Mouse (Mus musculus) stomach, embryonic 15.5 days (tissue): ENCODE measurements around the gene Zfp839. TPM values are rescaled to one million over a fixed set of nuclear protein-coding genes. Genes with fewer than 3 reads are reported as not detected.

Source experiments
- ATAC-seq: fragments of 200-750 bp; cut with Nextera tagmentation; 2 replicates; pipeline ENCODE4 v1.8.0; 2017; ENCODE audit warnings: low read depth, moderate number of reproducible peaks, moderate TSS enrichment; ENCODE audit not compliant: insufficient read depth, low FRiP score
- H3K27ac ChIP-seq: fragments of 300-500 bp; sonication (generic); 2 replicates; pipeline ENCODE4 v1.5.1; 2015; ENCODE audit warnings: mild to moderate bottlenecking, inconsistent platforms
- H3K27me3 ChIP-seq: fragments of 300-500 bp; sonication (generic); replicated peaks from 2 replicates; pipeline ENCODE4 v1.6.1; 2015; ENCODE audit warnings: inconsistent platforms
- H3K36me3 ChIP-seq: fragments of 300-500 bp; sonication (generic); 2 replicates; pipeline ENCODE4 v1.6.1; 2015; ENCODE audit warnings: inconsistent platforms
- H3K4me1 ChIP-seq: fragments of 300-500 bp; sonication (generic); 2 replicates; pipeline ENCODE4 v1.6.1; 2015; ENCODE audit warnings: inconsistent platforms
- H3K4me2 ChIP-seq: fragments of 300-500 bp; sonication (generic); 2 replicates; pipeline ENCODE4 v1.6.1; 2015; ENCODE audit warnings: mild to moderate bottlenecking, inconsistent platforms
- H3K4me3 ChIP-seq: fragments of 300-500 bp; sonication (generic); replicated peaks from 2 replicates; pipeline ENCODE4 v1.5.1; 2015; ENCODE audit warnings: inconsistent platforms
- H3K9ac ChIP-seq: fragments of 300-500 bp; sonication (generic); 2 replicates; pipeline ENCODE4 v1.6.1; 2015; ENCODE audit warnings: inconsistent platforms
- H3K9me3 ChIP-seq: fragments of 300-500 bp; sonication (generic); 2 replicates; pipeline ENCODE4 v1.6.1; 2016; ENCODE audit warnings: inconsistent platforms
- WGBS: fragments of 180-500 bp; shearing (Covaris S2); methylation state at CpG from one replicate; pipeline ENCODE4 v1.1.7; 2015; 5-methylcytosine and 5-hydroxymethylcytosine counted together
- polyA plus RNA-seq: library from polyadenylated mRNA; unstranded; fragments of >200 nt; fragmentation: Nextera tagmentation; extraction: Ambion mirVana; gene quantifications from 2 replicates; pipeline ENCODE4 v1.2.1, GENCODE M21; 2015

Gene Zfp839
- polyA plus RNA-seq = 5.7 and 6.8 TPM in 2 replicates

DNA sequence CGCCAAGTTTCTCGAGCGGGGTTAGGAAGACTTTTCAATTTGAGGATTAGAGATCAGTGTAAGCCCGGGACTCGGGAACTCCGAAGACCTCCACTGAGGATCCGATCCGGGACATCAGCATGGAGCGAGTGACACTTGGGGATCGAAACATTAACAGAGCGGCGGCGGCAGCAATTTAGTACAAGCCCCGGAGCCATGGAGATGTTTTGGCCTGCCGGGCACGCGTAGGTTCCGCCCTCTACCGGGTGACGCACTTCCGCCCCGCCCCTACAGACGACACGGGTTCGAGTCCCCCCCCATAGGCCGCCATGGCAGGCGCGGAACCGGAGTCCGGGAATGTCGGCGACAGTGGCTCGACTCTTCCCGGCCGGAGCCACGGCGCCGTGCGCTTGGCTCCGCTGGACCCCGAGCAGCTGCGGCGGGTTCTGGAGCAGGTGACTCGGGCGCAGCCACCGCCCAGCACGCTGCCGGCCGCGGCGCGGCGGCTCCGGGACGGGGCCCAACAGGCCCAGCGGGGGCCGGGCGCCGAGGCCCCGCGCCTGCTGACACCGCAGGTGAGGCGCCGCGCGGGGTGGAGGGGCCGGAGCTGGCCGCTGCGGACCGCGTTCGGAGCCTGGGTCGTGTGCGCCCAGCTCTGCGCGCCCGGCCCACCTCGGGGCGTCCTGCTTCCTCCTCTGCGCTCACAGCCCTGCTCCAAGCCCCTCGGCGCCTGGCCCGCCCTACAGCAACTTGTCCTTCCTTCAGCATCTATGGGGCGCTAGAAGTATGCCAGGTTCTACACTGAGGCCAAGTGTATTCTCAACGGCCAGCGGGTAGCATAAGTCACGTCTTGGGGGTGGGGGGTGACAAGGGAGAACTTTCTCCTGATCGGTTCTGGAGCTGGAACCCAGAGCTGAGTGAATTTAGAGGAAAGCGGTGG lies at the start of gene Zfp839:
Zfp839 (plus strand) TSS at position 244 of the 919 bp plus-strand sequence.
- Histone ChIP-seq H3K9ac (peak within 1 kb of the TSS; percentile 65), H3K4me1 (peaks cover 19% of the 10 kb centered on the region), H3K4me3 (peak within 1 kb of the TSS; percentile 80), H3K27ac (peak within 1 kb of the TSS; percentile 82), H3K27me3 (no peaks in the 10 kb centered on the region), H3K36me3 (peaks cover under 1% of the 10 kb centered on the region; the same call in 1 of the 2 replicates), H3K9me3 (no peaks in the 10 kb centered on the region), H3K4me2 (peak within 1 kb of the TSS; percentile 78)
- WGBS = under 1% methylated on average over 83 of the region's 89 CpGs
- peak; percentile 63 for ATAC-seq

DNA sequence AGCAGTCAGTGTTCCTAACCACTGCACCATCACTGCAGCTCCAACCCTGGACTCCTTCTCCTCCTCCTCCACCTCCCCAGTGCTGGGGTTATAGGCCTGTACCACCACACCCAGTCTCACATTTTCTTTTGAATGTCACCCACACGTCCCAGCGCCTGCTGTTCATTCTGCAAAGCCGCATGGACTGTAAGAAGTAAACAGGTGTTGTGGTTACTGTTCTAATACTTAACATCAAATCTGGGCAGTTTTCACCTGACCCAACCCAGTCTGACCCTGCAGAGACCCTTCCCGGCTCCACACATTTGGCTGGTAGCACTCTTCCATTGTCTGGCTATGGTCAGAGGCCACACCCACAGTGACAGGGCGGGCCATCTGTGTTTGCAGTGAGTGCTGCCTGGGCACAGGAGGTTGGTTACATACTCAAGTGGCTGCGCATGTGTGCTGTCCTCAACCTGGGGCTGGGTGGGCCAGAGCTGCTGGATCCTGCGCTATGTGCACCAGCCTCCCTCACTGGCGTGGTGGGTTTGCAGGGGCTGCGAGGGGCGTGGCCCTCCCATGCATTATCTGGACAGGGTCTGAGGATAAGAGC lies 48.1 kb upstream of the Zfp839 start:
- Histone ChIP-seq H3K36me3 (no peaks in the 10 kb centered on the region; the same call in 1 of the 2 replicates), H3K27me3 (no peaks in the 10 kb centered on the region), H3K4me1 (no peaks in the 10 kb centered on the region), H3K9ac (no peak overlapping the region), H3K27ac (no peak overlapping the region), H3K4me2 (no peak overlapping the region), H3K4me3 (no peak overlapping the region), H3K9me3 (no peaks in the 10 kb centered on the region)
- ATAC-seq = peak; percentile 21; the same call in 1 of the 2 replicates
- WGBS = 66% methylated on average over 10 of the region's 10 CpGs

DNA sequence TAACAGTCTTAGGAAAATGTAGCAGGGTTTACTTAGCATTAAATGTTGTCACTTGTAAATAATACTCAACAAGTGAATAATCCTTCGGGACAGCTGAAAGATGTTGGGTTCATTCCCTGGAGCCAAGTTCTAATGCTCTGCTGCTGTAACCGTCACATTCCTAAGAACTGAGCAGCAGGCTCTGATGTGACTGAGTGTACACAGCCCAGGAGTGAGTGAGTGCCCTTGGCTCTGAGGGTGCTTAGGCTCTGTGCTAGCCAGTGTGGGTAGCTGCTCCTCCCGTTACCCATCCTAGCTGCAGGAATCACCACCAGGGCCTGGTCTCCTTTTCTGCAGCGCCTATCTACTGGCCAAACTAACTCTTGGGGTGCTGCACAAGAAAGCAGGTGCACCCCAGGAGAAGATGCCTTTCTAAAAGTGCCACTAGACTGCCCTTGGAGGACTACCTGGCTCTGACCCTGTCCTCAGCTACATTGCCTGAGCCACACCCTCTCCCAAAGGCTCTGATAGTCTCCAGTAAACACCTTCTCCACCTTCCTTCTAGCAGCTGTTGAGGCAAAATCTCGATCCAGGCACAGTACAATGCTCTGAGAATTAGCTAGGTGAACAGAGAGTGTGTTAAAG lies 47.3 kb upstream of the Zfp839 start:
- WGBS = 83% methylated on average over 5 of the region's 5 CpGs
- Histone ChIP-seq H3K27me3 (no peaks in the 10 kb centered on the region), H3K9me3 (no peaks in the 10 kb centered on the region), H3K9ac (no peak overlapping the region), H3K36me3 (peaks cover 2% of the 10 kb centered on the region; the same call in 1 of the 2 replicates), H3K4me1 (no peaks in the 10 kb centered on the region), H3K4me3 (no peak overlapping the region), H3K27ac (no peak overlapping the region), H3K4me2 (no peak overlapping the region)
- no peak for ATAC-seq

DNA sequence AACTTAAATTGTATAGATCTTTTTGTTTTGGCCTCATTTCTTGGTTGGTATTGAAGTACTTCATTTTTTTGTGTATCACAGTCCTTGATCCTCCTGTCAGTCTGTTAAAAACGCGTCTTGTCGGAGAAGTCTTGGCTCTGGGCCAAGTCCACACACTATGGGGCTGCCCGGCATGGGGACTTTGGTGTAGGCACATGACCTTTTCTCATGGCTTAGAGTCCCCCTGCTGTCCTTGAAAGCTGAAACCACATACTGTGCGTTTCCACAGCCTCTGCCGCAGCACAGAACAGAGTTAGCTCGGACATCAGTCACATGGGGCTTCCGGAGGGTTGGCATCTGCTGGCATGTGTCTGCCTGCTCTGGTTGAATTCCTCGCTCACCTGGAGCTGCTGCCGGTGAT lies 45.8 kb upstream of the Zfp839 start:
- Histone ChIP-seq H3K36me3 (peaks cover 2% of the 10 kb centered on the region; the same call in 1 of the 2 replicates), H3K9me3 (no peaks in the 10 kb centered on the region), H3K4me3 (no peak overlapping the region), H3K27ac (no peak overlapping the region), H3K4me1 (no peaks in the 10 kb centered on the region), H3K27me3 (no peaks in the 10 kb centered on the region), H3K4me2 (no peak overlapping the region), H3K9ac (no peak overlapping the region)
- ATAC-seq = peak; percentile 63; the same call in 1 of the 2 replicates
- WGBS = 45% methylated on average over 10 of the region's 10 CpGs

DNA sequence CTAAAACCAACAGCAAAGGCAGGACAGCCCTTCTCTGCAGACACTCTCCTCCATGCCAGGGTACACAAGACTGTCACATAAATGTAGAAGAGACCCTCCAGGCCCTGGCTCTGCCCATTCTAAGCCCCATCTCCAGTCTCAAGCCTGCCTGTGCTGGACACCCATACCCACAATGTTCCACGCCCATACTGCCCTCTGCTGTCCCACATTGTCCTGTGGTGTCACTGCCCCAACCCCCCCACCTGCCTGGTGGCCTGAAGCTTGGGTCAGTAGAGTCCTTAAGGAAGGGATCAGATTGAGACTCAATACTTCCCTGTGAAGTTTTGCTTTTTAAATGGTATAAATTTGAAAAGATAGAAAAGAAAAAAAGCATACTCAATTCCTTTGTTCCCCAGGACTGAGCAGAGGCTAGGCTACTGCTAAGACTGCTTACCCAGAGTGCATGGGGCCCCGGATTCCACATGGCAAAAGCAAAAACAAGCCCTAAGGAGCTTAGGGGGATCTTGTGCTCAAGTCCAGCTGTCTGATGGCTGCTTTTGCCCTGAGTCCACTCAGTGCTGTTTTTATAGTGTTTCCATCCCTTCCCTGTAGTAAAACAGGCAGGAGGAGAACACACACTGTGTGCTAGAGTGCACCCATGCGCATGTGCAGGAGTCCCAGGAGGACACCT lies 43.6 kb upstream of the Zfp839 start:
- Histone ChIP-seq H3K9me3 (no peaks in the 10 kb centered on the region), H3K9ac (no peak overlapping the region), H3K4me1 (no peaks in the 10 kb centered on the region), H3K4me2 (no peak overlapping the region), H3K36me3 (peaks cover 2% of the 10 kb centered on the region; the same call in 1 of the 2 replicates), H3K27me3 (no peaks in the 10 kb centered on the region), H3K4me3 (no peak overlapping the region), H3K27ac (no peak overlapping the region)
- WGBS = 67% methylated on average over 3 of the region's 3 CpGs
- no peak for ATAC-seq

DNA sequence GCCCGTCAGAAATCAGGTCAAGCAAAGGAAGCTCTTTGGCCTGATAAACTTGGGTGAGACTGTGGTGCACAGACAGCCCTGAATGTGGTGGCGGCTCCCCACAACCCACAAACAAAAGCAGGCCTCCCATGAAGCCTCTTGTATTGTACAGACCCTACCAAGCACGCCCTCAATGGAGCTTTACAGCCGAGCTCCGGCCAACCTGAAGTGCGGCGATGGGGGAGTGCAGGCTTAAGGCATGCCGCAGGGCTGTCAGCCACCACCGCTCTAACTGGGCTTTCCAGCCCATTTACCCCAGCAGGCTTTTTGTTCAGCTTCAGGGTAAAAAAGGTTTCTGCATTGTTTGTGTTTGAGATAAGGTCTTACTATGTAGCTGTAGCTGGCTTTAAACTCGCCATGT lies 41.6 kb upstream of the Zfp839 start:
- Histone ChIP-seq H3K36me3 (peaks cover 2% of the 10 kb centered on the region), H3K9ac (no peak overlapping the region), H3K4me2 (no peak overlapping the region), H3K4me3 (no peak overlapping the region), H3K9me3 (no peaks in the 10 kb centered on the region), H3K4me1 (no peaks in the 10 kb centered on the region), H3K27me3 (no peaks in the 10 kb centered on the region), H3K27ac (no peak overlapping the region)
- WGBS = 81% methylated on average over 10 of the region's 10 CpGs
- ATAC-seq = no peak

DNA sequence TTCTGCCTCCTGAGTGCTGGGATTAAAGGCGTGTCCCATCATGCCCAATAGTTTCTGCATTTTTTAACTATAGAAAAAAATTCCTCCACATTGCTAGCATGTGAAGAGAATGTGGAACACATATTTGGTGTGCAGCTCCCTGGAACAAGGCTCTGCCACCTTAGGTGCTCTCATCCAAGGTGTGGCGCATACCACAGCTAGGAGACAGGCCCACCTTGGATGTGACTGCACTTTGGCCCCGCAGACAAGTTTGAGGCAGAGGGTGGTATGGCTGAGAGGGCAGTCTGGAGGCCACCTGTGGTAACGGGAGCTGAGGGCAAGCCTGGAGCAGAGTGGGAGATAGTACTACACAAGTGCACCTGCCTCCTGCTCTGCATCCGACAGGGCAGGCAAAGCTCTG lies 41.2 kb upstream of the Zfp839 start:
- no peak overlapping the region for H3K4me2 ChIP-seq
- H3K4me1 ChIP-seq = no peaks in the 10 kb centered on the region
- no peaks in the 10 kb centered on the region for H3K9me3 ChIP-seq
- ATAC-seq = no peak
- H3K9ac ChIP-seq = no peak overlapping the region
- 76% methylated on average over 5 of the region's 5 CpGs for WGBS
- no peak overlapping the region for H3K4me3 ChIP-seq
- no peaks in the 10 kb centered on the region for H3K27me3 ChIP-seq
- peaks cover 2% of the 10 kb centered on the region for H3K36me3 ChIP-seq
- H3K27ac ChIP-seq = no peak overlapping the region

DNA sequence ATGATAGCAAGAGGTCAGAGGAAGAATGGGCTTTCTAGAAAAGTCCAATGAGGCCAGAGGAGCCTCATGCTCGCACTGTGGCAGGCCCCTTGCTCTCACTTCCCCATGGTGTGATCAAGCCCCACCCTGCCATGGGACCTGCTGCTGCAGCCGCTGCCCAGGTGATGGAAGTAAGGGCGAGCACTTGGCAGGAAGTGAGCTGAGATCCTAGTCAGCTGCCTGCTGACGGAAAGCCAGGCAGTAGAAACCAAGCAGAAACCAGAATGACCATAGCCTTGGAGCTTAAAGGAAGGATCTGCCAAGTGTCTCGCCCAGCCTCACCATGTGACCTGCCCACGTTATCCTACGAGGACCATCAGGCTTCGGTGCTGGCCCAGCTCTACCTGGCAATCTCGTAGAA lies 36.9 kb upstream of the Zfp839 start:
- Histone ChIP-seq H3K9ac (no peak overlapping the region), H3K9me3 (no peaks in the 10 kb centered on the region), H3K4me3 (no peak overlapping the region), H3K4me2 (no peak overlapping the region), H3K27me3 (no peaks in the 10 kb centered on the region), H3K36me3 (no peaks in the 10 kb centered on the region; the same call in 1 of the 2 replicates), H3K27ac (no peak overlapping the region), H3K4me1 (no peaks in the 10 kb centered on the region)
- WGBS = 83% methylated on average over 9 of the region's 9 CpGs
- ATAC-seq = no peak

DNA sequence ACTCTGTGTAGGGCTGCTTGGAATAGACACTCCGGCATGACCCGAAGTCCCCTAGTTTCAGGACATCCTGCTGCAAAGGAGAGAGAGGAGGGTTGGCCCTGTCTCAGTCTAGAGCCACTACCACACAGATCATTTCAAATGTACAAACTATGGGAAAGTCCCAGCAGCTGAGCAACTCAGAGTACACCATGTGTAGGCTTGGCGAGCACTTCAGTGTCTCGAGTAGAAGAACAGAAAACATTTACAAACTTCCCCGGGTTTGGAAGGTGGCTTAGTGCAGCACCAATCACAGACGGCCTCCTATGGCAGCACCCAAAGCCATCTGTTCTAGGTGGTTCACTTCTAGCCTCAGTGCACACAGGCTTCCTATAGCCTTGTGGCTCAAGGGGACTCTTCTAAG lies 36.4 kb upstream of the Zfp839 start:
- ATAC-seq = no peak
- no peaks in the 10 kb centered on the region for H3K4me1 ChIP-seq
- 84% methylated on average over 6 of the region's 6 CpGs for WGBS
- no peak overlapping the region for H3K4me2 ChIP-seq
- no peak overlapping the region for H3K27ac ChIP-seq
- no peaks in the 10 kb centered on the region for H3K9me3 ChIP-seq
- no peaks in the 10 kb centered on the region; the same call in 1 of the 2 replicates for H3K36me3 ChIP-seq
- no peak overlapping the region for H3K4me3 ChIP-seq
- H3K27me3 ChIP-seq = no peaks in the 10 kb centered on the region
- no peak overlapping the region for H3K9ac ChIP-seq

DNA sequence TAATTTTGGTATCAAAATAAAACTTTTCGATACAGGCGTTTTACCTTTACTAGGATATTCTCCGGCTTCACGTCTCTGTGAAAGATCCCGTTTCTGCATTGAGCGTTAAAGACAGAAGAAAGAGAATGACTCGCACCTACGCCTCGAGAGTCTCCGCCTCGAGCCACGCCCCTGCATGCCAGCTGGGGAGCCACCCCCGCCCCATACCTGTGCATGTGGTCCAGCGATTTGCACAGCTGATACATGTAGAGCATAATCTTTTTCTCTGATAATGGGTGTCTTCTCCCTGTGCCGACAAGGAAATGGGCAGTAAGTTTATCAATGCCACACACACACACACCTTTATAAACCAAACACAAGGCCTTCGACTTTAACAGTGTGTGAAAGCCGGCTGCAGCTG lies 35.1 kb upstream of the Zfp839 start:
- Histone ChIP-seq H3K9ac (no peak overlapping the region), H3K27ac (no peak overlapping the region), H3K36me3 (no peaks in the 10 kb centered on the region; the same call in 1 of the 2 replicates), H3K4me2 (no peak overlapping the region), H3K9me3 (no peaks in the 10 kb centered on the region), H3K4me3 (no peak overlapping the region), H3K4me1 (no peaks in the 10 kb centered on the region), H3K27me3 (no peaks in the 10 kb centered on the region)
- WGBS = 46% methylated on average over 17 of the region's 17 CpGs
- ATAC-seq = no peak

DNA sequence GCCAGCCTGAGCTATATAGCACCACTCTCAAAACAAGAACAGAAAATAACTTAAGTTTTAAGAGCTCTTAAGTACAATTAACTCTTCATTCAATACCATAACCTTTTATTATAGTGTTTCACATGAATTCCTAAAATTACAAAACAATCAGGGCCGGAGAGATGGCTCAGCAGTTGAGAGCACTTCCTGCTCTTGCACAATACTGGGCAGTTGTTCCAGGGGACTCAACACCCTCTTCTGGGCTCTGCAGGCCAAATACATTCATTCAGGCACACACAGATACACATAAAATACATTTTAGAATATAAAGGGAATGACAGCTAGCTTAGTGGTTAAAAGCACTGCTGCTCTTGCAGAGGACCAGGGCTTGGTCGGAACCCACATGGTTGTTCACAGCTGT lies 33.2 kb upstream of the Zfp839 start:
- ATAC-seq = no peak
- WGBS = 78% methylated on average over 2 of the region's 2 CpGs
- Histone ChIP-seq H3K36me3 (no peaks in the 10 kb centered on the region; the same call in 1 of the 2 replicates), H3K27me3 (no peaks in the 10 kb centered on the region), H3K4me2 (no peak overlapping the region), H3K27ac (no peak overlapping the region), H3K9ac (no peak overlapping the region), H3K4me1 (no peaks in the 10 kb centered on the region), H3K9me3 (no peaks in the 10 kb centered on the region), H3K4me3 (no peak overlapping the region)
